Mouse (Mus musculus): ENCODE results near the gene Rps6ka2. TPM values are rescaled to one million over a fixed set of nuclear protein-coding genes. Genes with fewer than 3 reads are reported as not detected.
"Not testable (repeated sequence)": the region's sequence is repeated elsewhere in the genome, so short reads cannot be mapped to it uniquely, and the experiment has no call there.

Rps6ka2 gene
- 5.4 and 10.2 TPM in 2 replicates for total RNA-seq (2015; ENCODE audit: low replicate concordance)
- total RNA-seq (2017; ENCODE audit: low replicate concordance): 2.8 and 4.6 TPM in 2 replicates

GRCm38 (mm10) chr17:7169627-7170303 lies at the start of gene Rps6ka2:
Gene Rps6ka2 (plus strand): TSS chr17:7170115.
- peak; percentile 96 for ATAC-seq (replicated peaks; ENCODE audit: low FRiP score, poor library complexity, severe bottlenecking)

- not testable (repeated sequence) for ATAC-seq (replicated peaks; ENCODE audit: low FRiP score, poor library complexity, severe bottlenecking)
Measured at GRCm38 (mm10) chr17:7120835-7121234, 49.1 kb upstream of the Rps6ka2 start.

DNA sequence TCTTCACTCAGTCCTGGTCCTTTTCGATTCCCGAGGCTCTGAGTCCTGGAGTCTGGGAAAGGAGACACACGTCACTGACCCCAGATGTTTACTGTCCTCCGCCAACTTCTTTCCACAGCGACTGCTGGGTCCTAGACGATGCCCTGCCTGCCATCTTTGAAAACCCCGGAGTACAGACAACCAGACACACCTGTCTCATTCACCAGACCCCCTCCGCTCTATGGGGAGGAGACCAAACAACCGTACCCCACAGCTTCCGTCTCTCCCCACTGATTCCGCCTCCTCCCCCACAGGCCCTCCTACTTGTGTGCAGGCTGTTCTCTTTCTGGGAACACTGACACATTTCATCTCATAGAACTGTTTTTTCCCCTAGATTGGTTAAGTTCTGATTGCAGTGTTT lies 47.4 kb upstream of the Rps6ka2 start:
- not testable (repeated sequence) for ATAC-seq (replicated peaks; ENCODE audit: low FRiP score, poor library complexity, severe bottlenecking)

GRCm38 (mm10) chr17:7126475-7126874 lies 43.4 kb upstream of the Rps6ka2 start:
- not testable (repeated sequence) for ATAC-seq (replicated peaks; ENCODE audit: low FRiP score, poor library complexity, severe bottlenecking)

- ATAC-seq (replicated peaks; ENCODE audit: low FRiP score, poor library complexity, severe bottlenecking): not testable (repeated sequence)
Measured at GRCm38 (mm10) chr17:7134002-7134401, 35.9 kb upstream of the Rps6ka2 start.

DNA sequence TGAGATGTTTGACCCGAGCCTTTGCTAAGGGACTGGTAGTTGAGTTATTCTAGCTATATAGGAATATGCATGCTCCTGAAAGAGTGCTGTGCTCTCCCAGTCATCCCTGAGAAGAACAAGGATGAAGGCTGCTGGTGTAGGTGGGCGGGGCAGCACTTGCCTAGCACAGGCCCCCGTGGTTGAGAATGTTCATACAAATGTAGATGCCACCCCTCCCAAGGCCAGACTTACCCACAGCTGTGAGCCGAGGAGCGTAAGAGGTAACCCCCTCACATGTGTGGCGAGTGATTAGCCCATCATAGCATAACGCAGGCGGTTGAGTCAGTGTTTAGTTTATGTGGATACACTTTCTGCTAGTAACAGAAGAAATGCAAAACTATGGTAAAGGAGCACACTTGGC lies 34.6 kb upstream of the Rps6ka2 start:
- not testable (repeated sequence) for ATAC-seq (replicated peaks; ENCODE audit: low FRiP score, poor library complexity, severe bottlenecking)

DNA sequence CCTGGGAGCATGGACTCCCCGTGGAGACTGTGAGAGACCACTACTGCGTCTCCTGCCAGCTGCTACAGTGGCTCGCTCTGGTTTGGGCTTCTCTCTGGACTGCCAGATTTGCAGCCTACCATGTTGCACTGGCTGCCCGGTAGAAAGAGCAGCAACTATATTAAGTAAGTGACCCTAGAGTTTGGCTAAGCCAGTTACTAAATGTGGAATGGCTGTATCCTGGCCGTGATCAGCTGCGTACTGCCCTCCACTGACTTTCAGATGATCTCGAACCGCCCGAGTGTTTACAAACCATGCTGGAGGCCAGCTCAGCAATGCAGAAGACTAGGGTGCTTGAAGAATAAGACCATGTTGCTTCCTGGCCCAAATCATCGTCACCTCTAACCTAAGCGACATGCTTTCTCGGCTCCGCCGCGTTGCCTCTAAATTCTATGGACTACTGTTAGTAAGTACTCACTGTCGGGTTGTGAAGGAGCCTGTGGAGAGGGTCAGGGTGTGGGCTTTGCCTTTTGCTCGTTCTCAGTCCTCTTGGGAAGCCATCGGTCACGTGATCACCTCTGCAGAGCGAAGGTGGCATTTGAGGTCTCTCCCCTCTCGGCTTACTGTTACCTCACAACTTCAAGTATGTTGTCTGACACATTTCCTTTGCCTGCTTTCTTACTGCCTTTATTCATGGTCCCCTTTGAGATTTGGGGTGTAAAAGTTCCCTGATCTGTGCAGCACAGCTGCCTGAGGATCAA lies 31.6 kb upstream of the Rps6ka2 start:
- ATAC-seq (replicated peaks; ENCODE audit: low FRiP score, poor library complexity, severe bottlenecking): no peak

DNA sequence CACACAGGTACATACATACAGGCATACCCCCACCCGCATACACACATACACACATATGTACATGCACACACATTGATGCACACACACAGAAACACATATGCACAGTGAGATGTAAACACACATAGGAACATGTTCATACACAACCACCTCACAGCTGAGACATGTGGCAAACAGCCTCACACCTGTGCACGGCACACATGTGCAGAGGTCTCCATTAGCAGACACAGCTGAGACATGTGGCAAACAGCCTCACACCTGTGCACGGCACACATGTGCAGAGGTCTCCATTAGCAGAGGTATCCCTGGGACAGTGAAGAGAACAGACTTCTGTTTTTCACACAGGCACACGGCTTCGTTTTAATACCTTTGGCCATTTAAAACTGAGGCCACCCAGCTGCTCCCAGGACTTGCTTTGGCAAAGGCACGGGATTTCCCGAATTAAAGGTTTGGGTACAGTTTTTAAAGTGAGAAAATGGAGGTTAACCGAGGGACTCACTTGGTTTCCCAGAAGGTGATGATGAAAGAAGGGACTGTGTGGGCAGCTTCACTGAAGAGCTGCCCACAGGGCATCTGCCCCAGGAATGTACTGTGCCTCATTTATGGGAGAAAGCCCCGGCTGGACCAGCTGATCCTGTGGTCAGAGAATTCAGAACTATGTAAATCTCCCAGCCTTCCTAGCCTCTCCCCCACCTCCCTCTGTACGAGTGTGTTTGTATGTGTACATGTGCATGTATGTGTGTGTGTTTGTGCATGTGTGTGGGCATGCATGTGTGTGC lies 29.3 kb upstream of the Rps6ka2 start:
- ATAC-seq (replicated peaks; ENCODE audit: low FRiP score, poor library complexity, severe bottlenecking): no peak

DNA sequence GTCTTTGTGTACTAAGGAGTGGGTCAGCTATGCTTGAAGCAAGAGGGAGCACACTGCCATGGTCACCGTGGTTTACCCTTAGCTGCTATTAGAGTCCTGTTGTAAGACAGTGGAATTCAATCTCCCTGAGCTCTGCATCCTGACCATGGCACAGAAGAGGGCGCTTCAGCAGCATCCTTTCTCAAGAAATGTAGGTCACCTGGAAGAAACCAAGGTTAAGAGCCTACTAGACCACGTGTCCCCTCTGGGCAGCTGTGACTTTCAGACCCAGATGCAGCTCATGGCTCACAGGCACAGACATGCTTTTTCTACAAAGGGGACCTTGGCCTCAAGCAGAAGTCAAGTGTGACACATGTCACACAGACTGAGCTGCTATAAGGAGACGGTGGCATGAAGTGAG lies 27.5 kb upstream of the Rps6ka2 start:
- no peak for ATAC-seq (replicated peaks; ENCODE audit: low FRiP score, poor library complexity, severe bottlenecking)

DNA sequence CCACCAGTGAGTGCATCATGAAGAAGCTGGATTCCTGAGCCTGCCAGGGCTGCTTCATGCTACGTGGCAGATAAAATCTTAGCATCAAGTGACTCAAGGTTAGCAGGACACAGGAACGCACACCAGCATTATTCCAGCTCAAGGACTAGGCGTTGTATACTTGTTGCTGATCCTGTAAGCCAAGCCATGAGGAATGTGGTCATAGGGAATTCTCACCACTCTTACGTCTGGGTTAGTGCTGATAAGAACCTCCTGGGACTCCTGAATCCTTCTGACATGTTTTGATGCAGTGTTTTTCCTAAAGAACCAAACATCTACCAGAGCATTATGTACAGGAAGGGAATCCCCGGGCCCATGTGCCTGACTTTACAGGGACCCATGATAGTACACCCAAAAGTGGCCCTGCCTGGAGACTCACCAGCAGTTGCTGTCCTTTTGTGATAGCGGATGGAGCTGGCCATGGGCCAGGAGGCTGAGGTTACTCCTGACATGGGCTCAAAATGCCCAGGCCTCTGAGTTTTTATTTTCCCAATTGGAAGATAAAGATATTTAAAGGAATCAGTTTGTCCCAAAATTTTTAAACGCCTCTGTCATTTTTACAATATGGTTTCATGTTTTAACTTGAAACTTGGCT lies 25.9 kb upstream of the Rps6ka2 start:
- no peak for ATAC-seq (replicated peaks; ENCODE audit: low FRiP score, poor library complexity, severe bottlenecking)

- ATAC-seq (replicated peaks; ENCODE audit: low FRiP score, poor library complexity, severe bottlenecking): no peak
Measured at GRCm38 (mm10) chr17:7145373-7146058, 24.4 kb upstream of the Rps6ka2 start.

DNA sequence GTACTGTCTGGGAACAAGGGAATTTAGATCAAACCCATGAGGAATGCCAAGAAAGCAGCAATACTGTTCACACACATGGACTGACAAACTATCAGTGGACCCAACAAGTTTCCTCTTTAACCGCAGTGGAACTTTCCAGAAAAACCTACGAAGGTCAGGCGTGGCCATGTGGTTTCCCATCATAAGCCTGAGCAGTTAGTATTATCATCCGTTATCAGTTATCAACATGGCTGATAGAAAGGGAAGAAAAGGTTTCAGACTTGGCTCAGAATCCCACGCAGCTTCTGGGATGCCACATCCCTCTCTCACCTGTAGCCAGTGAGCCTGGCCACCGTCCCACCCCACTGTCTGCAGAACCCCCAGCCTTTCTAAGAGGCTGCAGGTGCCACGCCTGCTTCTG lies 23.4 kb upstream of the Rps6ka2 start:
- ATAC-seq (replicated peaks; ENCODE audit: low FRiP score, poor library complexity, severe bottlenecking): no peak

DNA sequence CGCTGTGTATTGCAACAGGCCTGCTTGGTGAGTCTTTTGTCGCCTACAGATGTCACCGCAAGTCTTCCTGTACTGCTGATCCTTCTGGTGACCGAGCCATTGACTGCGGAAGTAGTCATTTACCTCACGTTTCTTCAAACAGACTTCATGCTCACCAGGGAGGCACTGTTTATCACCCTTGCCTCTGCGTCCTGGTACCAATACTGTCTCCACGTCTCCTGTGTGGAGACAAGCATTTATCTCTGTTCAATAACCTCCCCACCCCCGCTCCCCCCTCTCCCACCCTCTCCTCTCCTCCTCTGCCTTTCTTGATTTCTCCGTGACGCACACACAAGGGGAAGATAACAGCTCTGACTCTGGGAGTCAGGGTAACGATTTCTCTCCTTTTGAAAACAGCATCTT lies 22.0 kb upstream of the Rps6ka2 start:
- no peak for ATAC-seq (replicated peaks; ENCODE audit: low FRiP score, poor library complexity, severe bottlenecking)

DNA sequence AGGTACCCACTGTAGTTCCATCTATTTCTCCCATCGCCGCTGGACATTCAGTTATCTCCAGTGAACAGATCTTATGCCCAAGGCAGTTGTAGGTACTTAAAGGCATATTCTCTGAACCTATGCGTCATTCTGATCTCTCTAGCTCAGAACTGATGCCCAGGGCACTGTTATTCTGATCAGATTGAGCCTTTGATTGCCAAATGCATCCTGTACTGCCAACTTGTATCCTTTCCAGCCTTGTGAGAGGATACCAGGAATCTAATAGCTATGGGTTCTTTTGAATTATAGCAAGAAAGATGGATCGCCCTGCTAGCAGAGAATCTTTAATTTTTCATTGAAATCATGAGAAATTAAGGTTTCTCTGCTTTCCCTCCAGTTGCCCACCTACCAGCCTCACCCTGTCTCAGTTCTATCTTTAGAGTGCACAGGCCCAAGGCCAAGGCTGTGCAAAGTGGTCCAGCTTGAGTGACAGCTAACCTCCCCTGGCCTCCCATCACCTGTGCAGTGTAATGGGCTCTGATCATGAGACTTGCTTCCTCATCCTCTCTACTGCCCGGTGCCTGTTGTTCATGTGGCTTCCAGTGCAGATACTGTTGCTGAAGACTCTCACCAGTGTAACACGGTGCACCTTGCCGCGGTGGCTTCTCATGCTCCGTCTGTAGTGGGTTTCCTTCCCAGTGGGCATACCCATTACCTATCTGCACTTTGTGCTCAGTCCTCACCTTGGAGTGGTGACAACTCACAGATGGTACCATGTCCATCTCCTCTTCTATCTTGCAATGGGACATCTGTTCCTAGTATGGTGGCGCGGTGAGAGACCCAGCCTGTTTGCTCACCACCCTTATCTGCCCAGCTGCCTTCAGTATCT lies 20.4 kb upstream of the Rps6ka2 start:
- ATAC-seq (replicated peaks; ENCODE audit: low FRiP score, poor library complexity, severe bottlenecking): no peak

DNA sequence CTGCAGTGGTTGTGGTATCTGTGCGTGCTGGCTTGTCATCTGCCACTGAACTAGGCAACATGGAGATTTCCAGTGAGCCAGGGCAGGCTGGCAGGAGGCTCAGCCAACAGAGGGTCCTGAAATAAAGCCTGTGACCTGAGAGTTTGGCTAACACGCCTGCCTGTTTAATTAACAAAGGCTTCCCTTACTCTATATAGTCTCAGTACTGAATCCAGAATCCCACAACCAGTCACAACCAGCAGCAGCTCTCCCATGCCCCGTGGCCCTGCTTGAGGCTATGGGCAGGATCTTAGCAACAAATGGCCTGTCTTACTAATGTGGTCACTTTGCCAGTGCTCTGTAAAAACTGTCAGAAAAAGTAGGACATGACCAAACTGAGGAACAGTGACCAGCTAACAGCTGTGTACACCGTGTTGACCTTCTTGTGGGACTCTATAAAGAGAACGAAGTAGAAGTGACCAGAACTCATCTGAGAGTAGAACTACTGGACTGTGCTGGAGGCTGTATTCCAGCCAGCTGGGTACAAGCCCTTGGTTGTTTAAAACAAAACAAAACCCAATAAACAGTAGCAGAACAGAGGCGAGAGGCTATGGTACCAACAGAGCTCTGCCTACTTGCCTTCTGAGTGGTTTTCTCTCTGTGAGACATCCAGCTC lies 18.3 kb upstream of the Rps6ka2 start:
- ATAC-seq (replicated peaks; ENCODE audit: low FRiP score, poor library complexity, severe bottlenecking): no peak

- ATAC-seq (replicated peaks; ENCODE audit: low FRiP score, poor library complexity, severe bottlenecking): no peak
Measured at GRCm38 (mm10) chr17:7152662-7153061, 17.3 kb upstream of the Rps6ka2 start.

DNA sequence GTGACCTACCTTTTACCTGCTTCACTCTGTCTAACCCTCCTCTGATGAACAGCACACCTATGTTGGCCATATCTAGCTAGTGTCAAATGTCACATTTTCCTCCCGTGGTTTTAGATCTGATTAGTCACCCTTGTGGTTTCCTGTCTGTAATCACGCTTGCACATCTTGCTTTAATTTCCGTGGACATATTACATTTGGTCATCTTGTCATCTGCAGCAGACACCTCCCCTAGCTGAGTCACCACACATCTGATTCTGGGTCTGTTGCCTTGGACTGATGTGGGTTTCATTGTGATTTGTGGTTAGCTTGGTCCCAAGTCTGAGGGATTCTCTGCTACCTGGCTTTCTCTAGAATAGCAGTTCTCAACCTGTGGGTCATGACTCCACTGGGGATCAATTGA lies 6.0 kb upstream of the Rps6ka2 start:
- ATAC-seq (replicated peaks; ENCODE audit: low FRiP score, poor library complexity, severe bottlenecking): no peak

- no peak for ATAC-seq (replicated peaks; ENCODE audit: low FRiP score, poor library complexity, severe bottlenecking)
Measured at GRCm38 (mm10) chr17:7165524-7165923, 4.4 kb upstream of the Rps6ka2 start.

Measured in erythroblast, adult 5-6 weeks (primary cell).